Mouse (Mus musculus) intestine, embryonic 14.5 days (tissue): ENCODE results near the gene Rnf217. TPM values are rescaled to one million over a fixed set of nuclear protein-coding genes. Genes with fewer than 3 reads are reported as not detected.

Experiments used
- ATAC-seq: fragments of 200-750 bp; cut with Nextera tagmentation; replicated peaks from 2 replicates; pipeline ENCODE4 v1.8.0; 2017; ENCODE audit warnings: low read depth, moderate number of reproducible peaks, moderate TSS enrichment, moderate library complexity; ENCODE audit not compliant: low FRiP score, low TSS enrichment
- DNase-seq: peaks from one replicate; pipeline ENCODE4 v3.0.0-alpha.2; 2018; ENCODE audit warnings: low spot score
- H3K27ac ChIP-seq: fragments of 300-500 bp; sonication (generic); 2 replicates; pipeline ENCODE4 v1.5.1; 2014; ENCODE audit warnings: low read depth, mild to moderate bottlenecking, control low read depth
- H3K27me3 ChIP-seq: fragments of 300-500 bp; sonication (generic); replicated peaks from 2 replicates; pipeline ENCODE4 v1.6.1; 2014; ENCODE audit warnings: low read length, control low read depth; ENCODE audit not compliant: control insufficient read depth, insufficient read depth
- H3K36me3 ChIP-seq: fragments of 300-500 bp; sonication (generic); 2 replicates; pipeline ENCODE4 v1.6.1; 2014; ENCODE audit warnings: low read length, control low read depth; ENCODE audit not compliant: control insufficient read depth, insufficient read depth
- H3K4me1 ChIP-seq: fragments of 300-500 bp; sonication (generic); replicated peaks from 2 replicates; pipeline ENCODE4 v1.6.1; 2014; ENCODE audit warnings: low read length, control low read depth, mixed read lengths; ENCODE audit not compliant: control insufficient read depth, insufficient read depth
- H3K4me2 ChIP-seq: fragments of 300-500 bp; sonication (generic); 2 replicates; pipeline ENCODE4 v1.6.1; 2014; ENCODE audit warnings: low read length
- H3K4me3 ChIP-seq: fragments of 300-500 bp; sonication (generic); 2 replicates; pipeline ENCODE4 v1.5.1; 2014; ENCODE audit warnings: low read depth, low read length, control low read depth, mixed read lengths
- H3K9ac ChIP-seq: fragments of 300-500 bp; sonication (generic); 2 replicates; pipeline ENCODE4 v1.6.1; 2014; ENCODE audit warnings: mild to moderate bottlenecking, low read length
- H3K9me3 ChIP-seq: fragments of 300-500 bp; sonication (generic); 2 replicates; pipeline ENCODE4 v1.6.1; 2016; ENCODE audit warnings: low read length, control low read depth; ENCODE audit not compliant: control insufficient read depth
- WGBS: fragments of 180-500 bp; shearing (Covaris S2); extraction: QIAGEN DNeasy Blood & Tissue Kit; methylation state at CpG from one replicate; pipeline ENCODE4 v1.1.7; 2014; 5-methylcytosine and 5-hydroxymethylcytosine counted together
- polyA plus RNA-seq: library from polyadenylated mRNA; unstranded; fragments of >200 nt; fragmentation: Nextera tagmentation; extraction: Ambion mirVana; gene quantifications from 2 replicates; pipeline ENCODE4 v1.2.1, GENCODE M21; 2014

The Rnf217 gene
- polyA plus RNA-seq, 1 experiment from 2014 or later = 3.5 TPM

DNA sequence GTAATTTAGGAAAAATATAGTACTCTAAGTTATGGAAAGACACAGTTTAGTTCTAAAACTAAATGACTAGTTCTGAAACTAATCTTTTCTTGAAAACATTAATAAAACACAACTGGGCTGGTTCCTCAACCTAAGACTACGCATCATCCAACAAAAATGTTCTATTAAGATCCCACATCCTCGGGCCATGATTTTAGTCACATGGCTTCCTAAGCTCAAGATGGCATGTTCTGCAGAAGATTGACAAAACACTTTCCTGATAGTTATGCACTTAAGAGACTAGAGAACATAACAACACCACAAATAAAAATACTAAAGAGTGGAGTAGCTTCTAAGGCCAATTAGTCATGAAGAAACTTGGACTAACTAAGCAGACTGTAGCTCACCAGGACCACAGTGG, 76.2 kb downstream of the Rnf217 start:
- ATAC-seq = no peak
- Histone ChIP-seq H3K27me3 (no peaks in the 10 kb centered on the region), H3K4me2 (no peak overlapping the region), H3K27ac (no peak overlapping the region), H3K4me1 (no peaks in the 10 kb centered on the region), H3K9ac (no peak overlapping the region), H3K9me3 (no peaks in the 10 kb centered on the region), H3K4me3 (no peak overlapping the region), H3K36me3 (peaks cover 14% of the 10 kb centered on the region; the same call in 1 of the 2 replicates)
- 90% methylated on average over 2 of the region's 2 CpGs for WGBS
- DNase-seq = no peak

DNA sequence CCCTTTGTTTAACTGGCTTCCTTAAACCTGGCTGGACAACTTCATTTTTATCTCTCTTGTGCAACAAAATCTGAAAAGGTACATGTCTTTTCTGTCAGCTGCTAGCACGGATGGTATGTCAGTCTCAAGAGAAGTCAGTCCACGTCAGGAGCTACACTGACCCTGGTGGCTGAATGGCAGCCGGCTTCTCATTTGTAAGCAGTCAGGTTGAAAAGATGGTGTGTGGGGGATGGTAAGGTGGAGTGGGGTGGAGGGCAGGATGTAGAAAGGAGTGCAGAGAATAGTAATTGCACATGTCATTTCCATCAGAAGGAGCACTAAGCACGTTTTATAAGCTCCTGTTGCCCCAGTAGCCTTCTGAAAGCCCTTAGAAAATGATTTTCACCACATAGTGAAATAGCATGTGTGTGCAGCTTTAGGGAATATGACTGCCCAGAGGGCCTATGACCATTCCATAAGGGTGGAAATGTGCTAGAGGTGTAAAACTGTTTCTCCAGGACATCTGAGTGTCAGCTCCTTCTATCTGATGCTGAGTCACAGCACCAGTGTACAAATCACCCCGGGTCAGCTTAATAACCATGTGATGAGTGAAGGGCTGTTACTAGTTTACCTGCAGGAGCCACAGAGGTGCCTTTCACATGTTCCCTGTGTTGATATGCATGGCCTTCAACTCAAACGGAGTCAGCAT, 80.5 kb downstream of the Rnf217 start:
- no peak for ATAC-seq
- H3K4me1 ChIP-seq = no peaks in the 10 kb centered on the region
- 0 out of 2 replicates have a peak, but pooled peaks cover 1% of the 10 kb centered on the region for H3K36me3 ChIP-seq
- H3K4me2 ChIP-seq = no peak overlapping the region
- H3K27me3 ChIP-seq = no peaks in the 10 kb centered on the region
- H3K27ac ChIP-seq = no peak overlapping the region
- H3K9ac ChIP-seq = no peak overlapping the region
- WGBS = 51% methylated on average over 6 of the region's 6 CpGs
- no peak overlapping the region for H3K4me3 ChIP-seq
- no peak for DNase-seq
- no peaks in the 10 kb centered on the region for H3K9me3 ChIP-seq

DNA sequence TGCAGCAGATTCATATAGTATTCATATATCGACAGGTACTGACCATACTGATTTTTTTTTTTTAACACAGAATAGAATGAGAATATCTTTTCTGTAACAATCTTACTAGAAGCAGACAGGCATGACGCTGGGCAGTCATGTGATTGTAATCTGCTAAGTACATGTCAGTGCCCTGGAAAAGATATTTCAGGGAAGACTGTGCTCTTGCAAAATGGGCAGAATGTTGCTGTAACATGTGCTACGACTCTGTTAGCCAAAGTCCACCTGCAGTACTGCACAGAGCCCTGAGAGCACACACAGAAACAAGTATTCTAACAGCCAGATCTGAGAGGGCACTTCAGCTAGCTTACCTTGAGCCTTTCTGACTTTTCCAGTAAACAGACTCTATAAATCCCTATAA, 83.3 kb downstream of the Rnf217 start:
- Histone ChIP-seq H3K4me2 (no peak overlapping the region), H3K4me3 (no peak overlapping the region), H3K36me3 (no peaks in the 10 kb centered on the region), H3K27ac (no peak overlapping the region), H3K4me1 (no peaks in the 10 kb centered on the region), H3K9me3 (no peaks in the 10 kb centered on the region), H3K9ac (no peak overlapping the region), H3K27me3 (no peaks in the 10 kb centered on the region)
- WGBS = 78% methylated on average over 3 of the region's 3 CpGs
- ATAC-seq = no peak
- no peak for DNase-seq

DNA sequence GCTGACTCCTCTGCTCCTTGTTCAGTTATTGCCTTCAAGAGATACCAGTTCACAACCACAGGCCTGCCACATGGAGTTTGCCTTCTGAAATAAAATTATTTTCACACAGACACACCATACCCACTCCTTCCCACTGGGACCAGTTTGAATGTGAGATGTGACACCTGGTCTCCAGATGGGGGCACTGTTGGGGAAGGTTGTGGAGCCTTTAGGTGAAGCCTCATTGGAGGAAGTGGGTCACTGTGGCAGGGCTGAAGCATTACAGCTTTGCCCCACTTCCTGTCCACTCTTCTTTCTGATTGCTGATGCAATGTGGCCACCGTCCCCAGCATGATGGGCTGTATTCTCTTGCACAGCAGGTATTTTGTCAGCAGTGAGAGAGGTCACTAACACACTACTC, 89.6 kb downstream of the Rnf217 start:
- 83% methylated on average over 1 of the region's 1 CpGs for WGBS

DNA sequence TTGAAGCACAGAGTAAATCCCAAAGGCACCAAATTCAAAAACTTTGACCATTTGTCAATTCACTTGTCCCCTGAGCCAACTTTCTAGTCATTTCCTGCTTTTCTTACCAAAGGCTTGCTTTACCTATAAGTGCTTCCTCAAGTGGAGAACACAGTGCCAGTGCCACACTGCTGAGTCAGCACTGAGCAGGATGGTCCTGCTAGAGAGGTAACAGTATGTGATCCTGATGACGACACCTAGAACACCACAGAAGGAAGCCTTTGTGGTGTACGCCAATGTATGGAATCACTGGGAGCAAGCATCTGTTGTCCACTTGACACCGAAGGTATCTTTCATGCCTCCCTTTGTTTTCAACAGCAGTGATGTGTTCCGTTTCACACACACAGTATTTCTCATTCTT, 90.8 kb downstream of the Rnf217 start:
- Histone ChIP-seq H3K4me1 (no peaks in the 10 kb centered on the region), H3K9me3 (no peaks in the 10 kb centered on the region), H3K27me3 (no peaks in the 10 kb centered on the region), H3K4me3 (no peak overlapping the region), H3K9ac (no peak overlapping the region), H3K27ac (no peak overlapping the region), H3K36me3 (0 out of 2 replicates have a peak, but pooled peaks cover 3% of the 10 kb centered on the region), H3K4me2 (no peak overlapping the region)
- DNase-seq = no peak
- 92% methylated on average over 4 of the region's 4 CpGs for WGBS
- ATAC-seq = no peak

More for the DNA sequence above, 89.6 kb downstream of the Rnf217 start:
- Histone ChIP-seq H3K4me2 (no peak overlapping the region), H3K36me3 (0 out of 2 replicates have a peak, but pooled peaks cover 3% of the 10 kb centered on the region), H3K9ac (no peak overlapping the region), H3K27ac (no peak overlapping the region), H3K4me1 (no peaks in the 10 kb centered on the region), H3K4me3 (no peak overlapping the region), H3K27me3 (no peaks in the 10 kb centered on the region), H3K9me3 (no peaks in the 10 kb centered on the region)
- ATAC-seq (no peak), DNase-seq (no peak)

DNA sequence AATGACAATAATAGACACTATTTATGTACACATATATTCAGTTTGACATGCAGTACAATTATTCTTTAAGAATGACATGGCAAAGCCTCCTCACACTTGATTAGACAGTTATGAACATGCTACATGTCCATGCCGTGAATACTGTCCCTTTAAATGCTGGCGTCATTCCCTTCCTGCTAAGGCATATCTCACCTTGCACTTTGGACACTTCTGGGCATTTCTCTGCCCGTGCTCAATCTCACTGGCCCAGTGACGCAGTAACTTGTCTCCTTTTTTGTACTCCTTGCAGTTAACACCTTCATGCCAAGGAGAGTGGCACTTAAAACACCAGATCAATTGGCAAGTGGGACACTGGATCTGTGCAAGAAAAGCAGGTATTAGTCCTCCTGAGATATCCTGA, 91.8 kb downstream of the Rnf217 start:
- no peak overlapping the region for H3K4me3 ChIP-seq
- H3K36me3 ChIP-seq = 0 out of 2 replicates have a peak, but pooled peaks cover 3% of the 10 kb centered on the region
- H3K9ac ChIP-seq = no peak overlapping the region
- ATAC-seq (no peak), DNase-seq (no peak)
- no peak overlapping the region for H3K4me2 ChIP-seq
- H3K9me3 ChIP-seq = no peaks in the 10 kb centered on the region
- no peaks in the 10 kb centered on the region for H3K4me1 ChIP-seq
- no peak overlapping the region for H3K27ac ChIP-seq
- WGBS = 61% methylated on average over 4 of the region's 4 CpGs
- no peaks in the 10 kb centered on the region for H3K27me3 ChIP-seq

DNA sequence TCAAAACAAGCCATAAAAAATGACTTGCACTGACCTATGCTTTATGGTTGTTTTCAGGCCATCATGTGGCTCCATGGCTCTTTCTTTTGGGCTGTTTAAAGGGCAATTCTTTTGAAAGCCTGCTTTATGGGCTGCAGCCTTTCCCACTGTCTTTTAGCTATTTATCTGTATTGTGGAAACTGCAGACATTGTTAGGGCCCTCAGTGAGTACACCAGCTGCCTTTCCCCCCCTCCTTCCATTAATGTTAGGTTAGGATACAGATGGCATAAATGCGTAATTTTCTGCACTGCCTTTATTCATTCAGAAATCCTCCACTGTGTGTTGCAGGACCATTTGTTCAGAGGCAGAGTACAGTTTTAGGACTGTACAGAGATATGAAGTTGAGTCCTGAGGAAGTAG, 93.1 kb downstream of the Rnf217 start:
- Histone ChIP-seq H3K9me3 (no peaks in the 10 kb centered on the region), H3K36me3 (0 out of 2 replicates have a peak, but pooled peaks cover 3% of the 10 kb centered on the region), H3K4me2 (no peak overlapping the region), H3K27ac (no peak overlapping the region), H3K4me1 (no peaks in the 10 kb centered on the region), H3K4me3 (no peak overlapping the region), H3K9ac (no peak overlapping the region), H3K27me3 (no peaks in the 10 kb centered on the region)
- DNase-seq = no peak
- WGBS = 76% methylated on average over 1 of the region's 1 CpGs
- 0 out of 2 replicates have a peak, but pooled peaks have one; percentile 15 for ATAC-seq

DNA sequence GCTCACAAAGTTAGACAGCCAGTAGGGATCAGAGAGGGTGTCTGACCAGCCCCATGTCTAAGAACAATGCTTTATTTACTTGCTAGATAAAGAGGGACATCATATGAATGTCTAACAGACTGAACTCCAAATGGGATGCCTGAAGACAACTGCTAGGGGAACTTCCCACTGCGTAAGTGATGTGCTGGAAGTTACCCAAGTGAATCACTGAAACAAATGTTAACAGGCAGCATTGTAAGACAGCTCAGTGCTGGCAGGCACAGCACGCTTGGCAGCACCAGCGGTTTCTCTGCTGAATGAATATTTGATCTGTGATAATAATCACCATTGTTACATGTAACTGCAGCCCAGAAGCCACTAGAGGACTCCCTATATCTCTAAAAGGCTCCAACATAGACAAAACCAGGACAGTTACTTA, 104.8 kb downstream of the Rnf217 start:
- no peak for DNase-seq
- peaks cover 10% of the 10 kb centered on the region for H3K36me3 ChIP-seq
- 82% methylated on average over 3 of the region's 3 CpGs for WGBS
- H3K4me1 ChIP-seq = no peaks in the 10 kb centered on the region
- no peak overlapping the region for H3K4me2 ChIP-seq
- H3K27me3 ChIP-seq = no peaks in the 10 kb centered on the region
- ATAC-seq = no peak
- H3K9me3 ChIP-seq = no peaks in the 10 kb centered on the region
- no peak overlapping the region for H3K4me3 ChIP-seq
- H3K27ac ChIP-seq = no peak overlapping the region
- no peak overlapping the region for H3K9ac ChIP-seq

DNA sequence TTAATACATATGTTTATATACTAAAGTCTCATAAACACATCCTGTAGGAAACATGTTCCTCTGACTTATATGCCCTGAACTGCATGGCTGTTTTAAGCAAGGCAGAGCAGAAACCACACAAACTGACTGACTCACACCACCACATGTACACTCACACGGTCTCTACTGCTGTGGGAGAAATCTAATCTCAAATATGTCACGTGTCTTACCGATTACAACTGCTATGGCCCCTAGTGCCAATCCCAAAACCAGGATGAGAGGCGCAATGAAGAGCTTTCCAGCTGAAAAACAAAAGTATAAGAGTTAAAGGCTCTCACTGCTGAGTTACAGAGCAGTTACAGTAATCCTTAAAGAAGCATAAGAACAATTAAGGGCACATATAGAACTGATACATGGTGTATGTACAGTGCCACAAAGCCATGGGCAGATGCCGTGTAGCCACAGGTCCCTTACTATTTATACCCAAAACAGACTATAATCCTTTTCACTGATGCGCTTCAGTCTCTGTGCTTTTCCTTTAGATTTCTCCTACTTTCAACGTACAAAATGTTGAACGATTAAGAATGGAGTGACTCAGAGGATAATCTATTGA, 105.3 kb downstream of the Rnf217 start:
- Histone ChIP-seq H3K4me1 (no peaks in the 10 kb centered on the region), H3K36me3 (peaks cover 10% of the 10 kb centered on the region), H3K4me3 (no peak overlapping the region), H3K27ac (no peak overlapping the region), H3K9me3 (no peaks in the 10 kb centered on the region), H3K27me3 (no peaks in the 10 kb centered on the region), H3K9ac (no peak overlapping the region), H3K4me2 (no peak overlapping the region)
- 90% methylated on average over 8 of the region's 8 CpGs for WGBS
- DNase-seq (no peak), ATAC-seq (no peak)
